Mouse (Mus musculus) midbrain, postnatal 0 days (tissue): ENCODE measurements around the gene Mcts2. TPM values are rescaled to one million over a fixed set of nuclear protein-coding genes. Genes with fewer than 3 reads are reported as not detected.
A peak's percentile ranks its signal among the peaks of the same experiment; 100 is the strongest.

Experiments used
- ATAC-seq: fragments of 200-750 bp; cut with Nextera tagmentation; 2 replicates; pipeline ENCODE4 v1.8.0; 2017; ENCODE audit warnings: moderate number of reproducible peaks, mild to moderate bottlenecking, moderate TSS enrichment, moderate library complexity; ENCODE audit not compliant: low FRiP score
- DNase-seq: peaks from one replicate; pipeline ENCODE4 v3.0.0-alpha.2; 2015; ENCODE audit warnings: low spot score
- H3K27ac ChIP-seq: fragments of 300-500 bp; sonication (generic); 2 replicates; pipeline ENCODE4 v1.5.1; 2014; ENCODE audit warnings: low read depth, mild to moderate bottlenecking, low read length, mixed read lengths
- H3K27me3 ChIP-seq: fragments of 300-500 bp; sonication (generic); 2 replicates; pipeline ENCODE4 v1.6.1; 2014; ENCODE audit warnings: low read length, control low read depth, mixed read lengths; ENCODE audit not compliant: insufficient read depth
- H3K36me3 ChIP-seq: fragments of 300-500 bp; sonication (generic); 2 replicates; pipeline ENCODE4 v1.6.1; 2014; ENCODE audit warnings: low read length, control low read depth, mixed read lengths; ENCODE audit not compliant: insufficient read depth
- H3K4me1 ChIP-seq: fragments of 300-500 bp; sonication (generic); 2 replicates; pipeline ENCODE4 v1.6.1; 2014; ENCODE audit warnings: mild to moderate bottlenecking, control low read depth, antibody characterized with exemption, low read length, mixed read lengths; ENCODE audit not compliant: insufficient read depth
- H3K4me2 ChIP-seq: fragments of 300-500 bp; sonication (generic); 2 replicates; pipeline ENCODE4 v1.6.1; 2014; ENCODE audit warnings: low read depth, mild to moderate bottlenecking, low read length, mixed read lengths; ENCODE audit not compliant: poor library complexity, severe bottlenecking
- H3K4me3 ChIP-seq: fragments of 300-500 bp; sonication (generic); 2 replicates; pipeline ENCODE4 v1.5.1; 2014; ENCODE audit warnings: low read depth, mild to moderate bottlenecking, low read length, moderate library complexity
- H3K9ac ChIP-seq: fragments of 300-500 bp; sonication (generic); replicated peaks from 2 replicates; pipeline ENCODE4 v1.6.1; 2014; ENCODE audit warnings: mild to moderate bottlenecking, low read length, moderate library complexity, mixed read lengths; ENCODE audit not compliant: poor library complexity, severe bottlenecking
- H3K9me3 ChIP-seq: fragments of 300-500 bp; sonication (generic); 2 replicates; pipeline ENCODE4 v1.6.1; 2016; ENCODE audit warnings: low read length, control low read depth
- CTCF ChIP-seq: IDR thresholded peaks from 2 replicates; pipeline ENCODE4 v1.5.1; 2016; ENCODE audit warnings: antibody characterized with exemption, mild to moderate bottlenecking
- WGBS: fragments of 180-500 bp; shearing (Covaris S2); extraction: QIAGEN DNeasy Blood & Tissue Kit; methylation state at CpG from one replicate; pipeline ENCODE4 v1.1.7; 2014; 5-methylcytosine and 5-hydroxymethylcytosine counted together
- polyA plus RNA-seq: library from polyadenylated mRNA; unstranded; fragments of >200 nt; fragmentation: Nextera tagmentation; extraction: Ambion mirVana; gene quantifications from 2 replicates; pipeline ENCODE4 v1.2.1, GENCODE M21; 2015
- total RNA-seq: library from RNA; depleted of rRNA; stranded (reverse); fragments of >200 nt; gene quantifications from 2 replicates; pipeline ENCODE4 v1.2.3, GENCODE M21; 2014; rRNA removed

Mcts2 gene
- total and polyA plus RNA-seq, 2 experiments from 2014 or later: 14.5 to 28.1 TPM

- WGBS: under 1% methylated on average over 28 of the region's 28 CpGs
- Histone ChIP-seq H3K4me1 (peaks cover 3% of the 10 kb centered on the region; the same call in 1 of the 2 replicates), H3K9ac (no peak overlapping the region; the same call in 1 of the 2 replicates), H3K9me3 (no peaks in the 10 kb centered on the region), H3K4me3 (peak overlapping the region; percentile 45), H3K4me2 (peak overlapping the region; percentile 85), H3K36me3 (no peaks in the 10 kb centered on the region), H3K27ac (peak overlapping the region; percentile 57), H3K27me3 (no peaks in the 10 kb centered on the region)
- DNase-seq: peak; percentile 96
- peak; percentile 90 for ATAC-seq
- no peak for TF ChIP-seq CTCF
Measured at GRCm38 (mm10) chr2:152734984-152735383, 48.1 kb downstream of the Mcts2 start.

GRCm38 (mm10) chr2:152736090-152736601 is 49.3 kb downstream of the Mcts2 start, which contains the start of gene Id1:
Gene Id1, plus strand, starts transcription at chr2:152736251.
- Histone ChIP-seq H3K9ac (peak within 1 kb of the TSS; percentile 60), H3K27me3 (no peaks in the 10 kb centered on the region), H3K36me3 (no peaks in the 10 kb centered on the region), H3K27ac (peak within 1 kb of the TSS; percentile 66), H3K4me3 (peak within 1 kb of the TSS; percentile 45), H3K4me1 (peaks cover 3% of the 10 kb centered on the region; the same call in 1 of the 2 replicates), H3K4me2 (peak within 1 kb of the TSS; percentile 85), H3K9me3 (no peaks in the 10 kb centered on the region)
- ATAC-seq: peak; percentile 74
- under 1% methylated on average over 28 of the region's 28 CpGs for WGBS
- no peak for TF ChIP-seq CTCF
- peak; percentile 91 for DNase-seq

DNA sequence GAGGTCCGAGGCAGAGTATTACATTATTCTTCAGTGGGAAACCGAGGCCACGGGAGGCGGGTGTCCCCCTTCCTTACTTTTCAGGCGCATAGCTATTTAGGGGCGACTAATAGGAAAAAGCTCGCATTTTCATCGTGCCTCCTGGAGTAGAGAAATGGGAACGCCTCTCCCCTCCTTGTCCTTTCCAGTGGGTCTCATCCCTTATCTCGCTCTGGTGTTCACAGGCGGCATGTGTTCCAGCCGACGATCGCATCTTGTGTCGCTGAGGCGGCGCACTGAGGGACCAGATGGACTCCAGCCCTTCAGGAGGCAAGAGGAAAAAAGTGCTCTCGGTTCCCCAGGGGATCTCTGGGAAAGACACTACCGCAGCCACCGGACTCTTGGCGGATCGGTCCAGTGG is 49.9 kb downstream of the Mcts2 start:
- Histone ChIP-seq H3K9me3 (no peaks in the 10 kb centered on the region), H3K4me1 (peaks cover 3% of the 10 kb centered on the region; the same call in 1 of the 2 replicates), H3K9ac (peak overlapping the region; percentile 60), H3K4me3 (peak overlapping the region; percentile 45), H3K36me3 (no peaks in the 10 kb centered on the region), H3K27ac (peak overlapping the region; percentile 66), H3K27me3 (no peaks in the 10 kb centered on the region), H3K4me2 (peak overlapping the region; percentile 85)
- ATAC-seq (no peak), DNase-seq (peak; percentile 32)
- no peak for TF ChIP-seq CTCF
- WGBS: 1% methylated on average over 22 of the region's 22 CpGs

Other genes starting within 250 kb of the Mcts2 start
- not detected in 2 replicates for gene Defb23, start 222.4 kb upstream of the Mcts2 start, total RNA-seq
- gene Defb23, start 222.4 kb upstream of the Mcts2 start, polyA plus RNA-seq: not detected in 2 replicates
- gene Defb20, start 210.0 kb upstream of the Mcts2 start, total RNA-seq: not detected in 2 replicates
- gene Defb20, start 210.0 kb upstream of the Mcts2 start, polyA plus RNA-seq: not detected in 2 replicates
- gene Defb22, start 196.9 kb upstream of the Mcts2 start, total RNA-seq: not detected in 2 replicates
- not detected in 2 replicates for gene Defb22, start 196.9 kb upstream of the Mcts2 start, polyA plus RNA-seq
- not detected in 2 replicates for gene Defb26, start 175.3 kb upstream of the Mcts2 start, total RNA-seq
- gene Defb26, start 175.3 kb upstream of the Mcts2 start, polyA plus RNA-seq: not detected in 2 replicates
- gene Defb28, start 168.8 kb upstream of the Mcts2 start, total RNA-seq: not detected in 2 replicates
- not detected in 2 replicates for gene Defb28, start 168.8 kb upstream of the Mcts2 start, polyA plus RNA-seq
- gene Defb29, start 146.9 kb upstream of the Mcts2 start, total RNA-seq: not detected in 2 replicates
- not detected in 2 replicates for gene Defb29, start 146.9 kb upstream of the Mcts2 start, polyA plus RNA-seq
- gene Gm17416, start 117.7 kb upstream of the Mcts2 start, total RNA-seq: not detected in 2 replicates
- gene Gm17416, start 117.7 kb upstream of the Mcts2 start, polyA plus RNA-seq: not detected in 2 replicates
- not detected in 2 replicates for gene Defb21, start 114.3 kb upstream of the Mcts2 start, total RNA-seq
- not detected in 2 replicates for gene Defb21, start 114.3 kb upstream of the Mcts2 start, polyA plus RNA-seq
- gene Defb19, start 106.7 kb upstream of the Mcts2 start, total RNA-seq: not detected in 2 replicates
- not detected in 2 replicates for gene Defb19, start 106.7 kb upstream of the Mcts2 start, polyA plus RNA-seq
- not detected in 2 replicates for gene Defb45, start 87.6 kb upstream of the Mcts2 start, total RNA-seq
- not detected in 2 replicates for gene Defb45, start 87.6 kb upstream of the Mcts2 start, polyA plus RNA-seq
- not detected in 2 replicates for gene Defb36, start 82.7 kb upstream of the Mcts2 start, total RNA-seq
- gene Defb36, start 82.7 kb upstream of the Mcts2 start, polyA plus RNA-seq: not detected in 2 replicates
- gene Defb25, start 64.0 kb upstream of the Mcts2 start, total RNA-seq: not detected in 2 replicates
- gene Defb25, start 64.0 kb upstream of the Mcts2 start, polyA plus RNA-seq: 0.79 and 1.2 TPM in 2 replicates
- gene Rem1, start 60.1 kb upstream of the Mcts2 start, total RNA-seq: 0.16 and 0.33 TPM in 2 replicates
- gene Rem1, start 60.1 kb upstream of the Mcts2 start, polyA plus RNA-seq: 0.49 and 0.94 TPM in 2 replicates
- 166 and 173 TPM in 2 replicates for gene H13, start 17.6 kb upstream of the Mcts2 start, total RNA-seq
- 175 and 182 TPM in 2 replicates for gene H13, start 17.6 kb upstream of the Mcts2 start, polyA plus RNA-seq
- gene Id1, start 49.2 kb downstream of the Mcts2 start, total RNA-seq: 69.6 and 71.7 TPM in 2 replicates
- gene Id1, start 49.2 kb downstream of the Mcts2 start, polyA plus RNA-seq: 52.6 and 58.3 TPM in 2 replicates
- 2.0 and 6.8 TPM in 2 replicates for gene Cox4i2, start 67.1 kb downstream of the Mcts2 start, total RNA-seq
- 3.3 and 4.5 TPM in 2 replicates for gene Cox4i2, start 67.1 kb downstream of the Mcts2 start, polyA plus RNA-seq
- gene Bcl2l1, start 144.7 kb downstream of the Mcts2 start, total RNA-seq: 124 and 133 TPM in 2 replicates
- gene Bcl2l1, start 144.7 kb downstream of the Mcts2 start, polyA plus RNA-seq: 150 and 158 TPM in 2 replicates
- 4.2 and 4.7 TPM in 2 replicates for gene Tpx2, start 160.9 kb downstream of the Mcts2 start, total RNA-seq
- 4.6 and 4.8 TPM in 2 replicates for gene Tpx2, start 160.9 kb downstream of the Mcts2 start, polyA plus RNA-seq
- gene Mylk2, start 224.3 kb downstream of the Mcts2 start, total RNA-seq: 0.16 TPM in 1 of 2 replicates, not detected in the other
- gene Mylk2, start 224.3 kb downstream of the Mcts2 start, polyA plus RNA-seq: 0.05 TPM in 1 of 2 replicates, not detected in the other
- gene Foxs1, start 246.2 kb downstream of the Mcts2 start, total RNA-seq: 4.0 and 6.8 TPM in 2 replicates
- 2.4 and 3.3 TPM in 2 replicates for gene Foxs1, start 246.2 kb downstream of the Mcts2 start, polyA plus RNA-seq